Mouse (Mus musculus): Measurements from ENCODE around the gene Tcerg1l.
A peak's percentile ranks its signal among the peaks of the same experiment; 100 is the strongest.

Tcerg1l gene

DNA sequence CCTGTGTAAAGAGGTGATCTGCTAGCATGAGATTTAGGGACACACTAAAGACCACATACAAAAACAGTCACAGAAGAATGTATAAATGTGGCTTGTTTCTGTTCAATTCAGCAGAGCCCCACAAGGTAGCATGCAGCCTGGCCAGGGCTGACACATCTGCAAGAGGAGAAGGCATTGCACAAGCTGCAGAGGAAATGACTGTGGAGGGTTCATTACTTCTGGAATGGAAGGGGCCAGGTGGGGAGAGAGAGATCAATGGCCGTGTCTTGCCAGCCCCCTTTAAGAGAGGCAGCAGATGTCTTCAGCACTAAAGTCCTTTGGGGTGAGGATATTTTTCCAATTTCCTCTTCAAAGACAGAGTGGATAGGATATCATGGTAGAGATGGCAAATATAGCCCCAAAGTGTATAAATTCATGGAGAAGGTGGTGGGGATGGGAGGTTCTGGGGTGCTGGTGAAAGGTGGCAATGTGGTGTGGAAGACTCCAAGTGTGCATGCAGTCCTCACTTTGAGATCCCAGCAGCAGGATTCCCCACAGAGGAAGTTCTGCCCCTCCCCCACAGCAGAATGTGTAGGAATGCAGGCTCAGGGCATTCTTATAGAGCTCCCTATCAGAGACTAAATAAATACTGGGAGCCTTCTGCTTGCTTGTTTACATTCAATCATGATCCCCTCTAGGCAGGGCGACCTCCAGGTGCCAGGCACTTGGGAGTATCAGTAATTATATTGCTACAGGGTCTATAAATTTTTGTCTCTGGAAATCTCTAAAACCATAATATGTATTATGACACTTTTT, 40.7 kb downstream of the Tcerg1l start:
- no peak for DNase-seq

DNA sequence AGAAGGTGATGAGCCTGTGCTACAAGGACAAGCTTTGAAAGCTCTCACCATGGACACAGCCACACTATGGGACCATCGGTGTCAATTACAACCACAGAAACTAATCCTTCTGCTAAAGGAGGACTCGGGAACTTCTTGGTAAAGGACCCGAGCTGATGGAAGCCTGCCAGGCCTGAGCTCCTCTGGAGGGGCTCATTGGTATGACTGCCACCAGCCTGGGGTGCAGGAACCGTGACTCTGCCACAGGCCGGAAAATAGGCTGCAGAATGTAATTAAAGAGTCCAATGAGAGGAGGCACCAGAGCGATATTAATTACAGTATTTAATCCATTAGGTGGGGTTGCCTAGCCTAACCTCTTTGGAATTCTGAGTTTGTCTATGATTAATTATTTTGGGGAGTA, 52.1 kb downstream of the Tcerg1l start:
- DNase-seq: peak; percentile 31

DNA sequence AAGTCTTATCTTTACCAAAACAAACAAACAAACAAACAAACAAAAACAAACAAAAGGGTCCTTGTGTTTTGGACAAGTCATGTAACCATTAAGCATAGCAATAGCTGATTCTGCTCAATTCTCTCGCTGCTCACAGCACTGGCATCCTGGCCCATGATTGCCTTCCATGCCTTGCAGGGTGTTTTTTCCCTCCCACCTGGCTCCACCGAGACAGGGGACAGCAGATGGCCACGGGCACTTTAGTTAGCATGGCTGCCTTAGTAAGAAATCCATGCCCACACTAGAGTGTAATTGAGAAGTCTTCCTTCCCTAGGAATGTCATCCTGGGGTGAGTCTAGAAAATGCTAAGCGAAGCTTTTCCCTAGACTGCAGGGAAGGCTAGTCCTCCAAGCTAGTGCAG, 59.1 kb downstream of the Tcerg1l start:
- DNase-seq: no peak

DNA sequence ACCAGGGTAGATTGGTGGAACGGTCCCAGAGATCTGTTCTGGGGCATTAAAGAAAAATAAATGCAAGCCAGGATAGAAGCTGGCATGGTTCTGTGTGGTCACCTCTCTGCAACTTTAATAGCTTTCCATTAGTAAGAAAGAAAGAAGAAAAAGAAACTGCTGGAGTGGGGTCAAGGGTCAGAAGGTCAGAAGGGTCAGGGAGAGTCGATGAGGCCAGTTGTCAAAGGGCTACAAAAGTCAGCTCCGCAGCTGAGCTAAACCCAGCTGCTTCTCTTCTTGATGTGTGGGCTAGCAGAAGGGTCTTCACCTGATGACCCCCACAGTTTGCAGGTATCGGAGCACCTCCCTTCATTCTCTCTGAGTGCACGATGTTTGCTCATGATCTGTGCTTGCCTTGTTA, 59.6 kb downstream of the Tcerg1l start:
- no peak for DNase-seq

DNA sequence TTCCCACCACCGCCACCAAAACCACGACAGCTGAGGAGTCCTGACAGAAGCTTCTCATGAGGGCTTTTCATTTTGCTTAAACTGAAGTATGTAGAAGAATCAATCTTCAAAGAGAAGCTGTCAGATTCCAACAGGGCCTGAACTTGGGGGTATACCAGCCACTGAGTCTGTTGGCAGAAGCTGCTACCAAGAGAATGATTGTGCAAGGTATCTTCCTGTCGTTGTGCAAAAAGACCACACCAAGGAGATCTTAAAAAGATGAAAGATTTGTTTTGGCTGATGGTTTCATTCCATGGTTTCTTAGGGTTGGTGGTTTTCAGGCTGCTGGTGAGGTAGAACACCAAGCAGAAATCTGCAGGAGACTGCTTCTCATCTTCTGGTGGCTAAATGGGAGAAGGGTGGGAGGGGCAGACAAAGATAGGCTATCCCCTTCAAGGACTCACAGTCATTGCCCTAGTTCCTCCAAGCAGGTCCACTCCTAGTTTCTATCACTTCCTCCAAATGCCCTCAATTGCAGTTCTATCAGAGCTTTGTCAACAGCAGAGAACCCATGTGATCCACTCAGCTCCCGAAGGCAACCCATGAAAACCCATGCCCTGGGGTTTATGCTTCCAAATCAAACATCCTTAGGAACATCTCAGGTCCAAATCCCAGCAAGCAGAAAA, 64.9 kb downstream of the Tcerg1l start:
- DNase-seq: no peak

DNA sequence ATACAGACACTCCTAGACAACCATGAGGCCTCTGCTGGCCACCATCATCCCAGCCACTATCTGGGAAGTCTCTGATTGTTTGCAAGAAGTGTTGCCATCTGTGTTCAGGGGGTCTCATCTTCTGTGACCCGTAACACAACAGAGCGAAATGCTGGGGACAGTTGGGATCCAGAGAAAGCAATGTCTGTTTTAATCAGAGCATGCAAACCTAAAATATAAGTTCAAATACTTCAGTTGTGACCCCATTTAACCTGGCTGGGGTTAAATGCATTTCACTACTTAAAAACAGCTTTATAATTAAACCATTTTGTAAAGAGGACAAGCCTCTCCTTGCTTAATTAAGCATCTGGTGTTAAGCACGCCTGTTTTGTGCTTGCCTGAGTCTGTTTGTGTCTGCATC, 66.3 kb downstream of the Tcerg1l start:
- DNase-seq: no peak

DNA sequence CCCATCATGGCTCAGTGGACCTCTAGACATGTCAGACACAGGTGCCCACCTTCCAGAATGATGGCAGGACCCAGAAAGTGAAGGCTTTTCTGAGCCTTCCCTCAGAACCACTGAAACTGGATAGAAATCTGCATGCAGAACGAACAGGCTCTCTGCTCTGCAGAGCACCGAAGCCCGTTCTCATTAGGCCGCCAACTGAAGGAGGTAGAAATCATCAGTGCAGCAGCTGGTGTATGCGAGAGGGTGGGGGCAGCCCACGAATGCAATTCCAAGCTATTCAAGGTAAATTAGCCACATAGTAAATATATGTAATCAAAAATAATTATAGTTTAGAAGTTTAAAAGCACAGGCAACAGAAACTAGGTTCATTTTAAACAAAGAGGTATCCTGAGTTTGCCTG, 68.9 kb downstream of the Tcerg1l start:
- no peak for DNase-seq

DNA sequence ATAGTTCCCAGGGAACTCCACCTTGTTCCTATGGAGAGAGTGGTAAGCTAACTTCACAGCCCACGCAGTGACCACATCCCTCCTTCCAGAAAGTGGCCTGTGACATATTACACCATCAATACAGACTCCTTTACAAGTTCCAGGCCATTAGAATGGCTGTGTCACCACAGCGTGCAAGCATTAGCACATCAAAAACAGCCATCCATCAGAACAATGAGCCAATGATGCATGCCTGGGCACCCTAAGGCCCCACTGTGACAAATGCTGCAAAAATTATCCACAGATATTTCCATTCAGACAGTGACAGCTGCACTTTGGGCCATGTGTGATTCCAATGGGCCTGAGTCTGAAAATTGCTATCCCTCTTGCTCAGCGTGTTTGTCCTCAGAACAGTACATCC, 70.8 kb downstream of the Tcerg1l start:
- no peak for DNase-seq

DNA sequence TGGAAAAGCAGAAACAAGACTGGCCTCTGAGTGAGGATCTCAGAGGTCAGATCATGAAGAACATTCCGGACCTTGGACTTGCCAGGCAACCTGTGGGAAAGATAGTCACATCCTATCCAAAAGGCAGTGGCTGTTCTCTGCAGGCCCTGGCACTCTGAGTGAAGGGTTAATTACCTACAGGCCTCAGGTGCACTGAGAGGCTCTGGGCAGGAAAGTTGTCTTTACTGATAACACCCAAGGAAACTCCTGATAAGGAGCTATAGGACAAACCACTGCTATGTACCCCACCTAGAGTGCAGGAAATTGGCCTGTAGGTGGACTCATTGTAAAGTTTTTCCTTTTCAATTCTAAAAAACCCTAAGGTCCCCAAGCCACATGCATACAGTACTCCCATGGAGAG, 83.8 kb downstream of the Tcerg1l start:
- DNase-seq: no peak

DNA sequence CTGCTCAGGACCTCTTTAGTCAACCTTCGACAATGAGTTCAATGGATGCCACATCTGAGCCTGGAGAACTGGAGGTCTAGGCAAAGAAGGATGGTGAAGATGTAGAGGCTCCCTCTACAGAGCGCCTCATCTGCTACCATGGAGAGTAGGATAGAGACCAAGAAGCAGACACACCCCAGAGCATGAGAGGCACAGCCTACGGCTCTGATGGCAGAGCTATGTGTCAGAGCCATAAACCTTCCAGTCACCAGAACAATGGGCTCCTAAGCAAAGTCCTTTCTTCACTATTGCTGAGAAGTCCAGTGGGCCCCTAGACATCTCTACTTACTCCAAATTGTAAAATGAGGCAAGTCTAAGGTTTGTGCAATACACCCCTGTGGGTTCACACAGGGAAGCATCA, 91.4 kb downstream of the Tcerg1l start:
- no peak for DNase-seq

DNA sequence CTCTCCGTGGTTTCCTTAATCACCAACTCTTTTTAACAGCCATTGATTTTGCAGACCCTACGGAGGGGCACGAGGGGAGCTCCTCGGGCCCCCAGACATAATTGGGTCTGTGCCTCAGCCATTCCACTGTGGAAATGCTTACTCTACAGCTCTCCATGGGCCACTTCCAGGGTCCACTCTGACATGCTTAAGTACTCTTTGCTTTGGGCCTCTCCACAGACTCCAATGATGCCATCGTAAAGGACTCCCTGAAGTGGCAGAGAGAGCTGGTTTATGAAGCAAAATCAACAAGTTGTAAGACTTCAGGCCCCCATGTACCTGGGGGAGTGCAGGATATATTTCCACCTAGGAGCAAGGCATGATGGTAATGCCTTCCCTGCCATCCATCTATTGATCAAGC, 112.7 kb downstream of the Tcerg1l start:
- no peak for DNase-seq

DNA sequence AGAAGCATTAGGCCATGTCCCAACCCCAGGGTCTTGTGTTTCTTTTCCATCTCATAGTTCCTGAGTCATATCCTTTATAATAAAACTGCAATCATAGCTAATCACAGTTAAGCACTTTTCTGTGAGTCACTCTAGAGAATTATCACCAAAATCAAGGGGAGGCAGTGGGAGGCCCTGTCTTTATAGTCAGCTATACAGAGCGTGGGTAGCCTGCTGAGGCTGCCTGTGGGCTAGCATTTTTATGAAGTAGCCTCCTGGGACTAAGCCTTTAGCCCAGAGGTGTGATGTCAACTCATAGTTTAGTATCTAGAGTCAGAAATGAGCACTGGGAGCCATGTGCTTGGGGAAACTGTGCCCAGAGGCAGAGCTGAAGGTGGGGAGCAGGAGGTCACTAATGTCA, 122.3 kb downstream of the Tcerg1l start:
- no peak for DNase-seq

DNA sequence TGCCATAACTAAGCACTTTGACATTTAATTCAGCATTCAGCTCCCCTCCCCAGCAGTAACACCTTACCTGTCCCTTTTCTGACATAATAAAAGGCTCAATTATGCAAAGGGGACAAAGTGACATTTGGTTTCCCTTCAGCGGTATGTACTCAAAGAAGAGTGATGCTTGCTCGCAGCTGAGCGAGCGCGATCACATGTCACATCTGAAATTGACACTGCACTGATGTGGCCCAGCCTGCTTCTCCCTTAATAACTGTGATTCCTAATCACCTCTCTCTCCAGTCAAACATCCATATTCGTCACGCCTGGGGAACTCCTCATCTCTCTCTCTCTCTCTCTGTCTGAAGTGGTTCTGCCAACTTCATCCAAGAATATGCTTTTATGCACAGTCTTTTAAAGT, 126.2 kb downstream of the Tcerg1l start:
- no peak for DNase-seq

DNA sequence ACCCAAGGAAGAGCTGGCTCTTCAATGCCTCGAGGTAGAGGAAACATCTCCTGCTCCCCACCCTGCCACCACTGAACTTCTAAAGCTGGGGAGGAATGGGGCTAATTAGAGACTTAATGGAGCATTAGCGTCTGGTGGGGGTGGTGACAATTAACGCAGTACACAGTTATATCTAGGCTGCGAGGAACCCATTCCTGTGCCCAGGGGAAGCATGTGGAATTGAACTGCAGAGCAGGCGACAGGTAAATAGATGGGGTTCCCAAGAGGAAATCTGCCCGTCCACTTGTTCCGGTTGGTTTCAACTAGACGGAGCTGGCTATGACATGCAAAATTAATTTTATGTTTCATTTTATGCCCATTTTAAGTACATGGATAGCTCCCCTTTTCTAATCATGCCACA, 128.1 kb downstream of the Tcerg1l start:
- DNase-seq: no peak

DNA sequence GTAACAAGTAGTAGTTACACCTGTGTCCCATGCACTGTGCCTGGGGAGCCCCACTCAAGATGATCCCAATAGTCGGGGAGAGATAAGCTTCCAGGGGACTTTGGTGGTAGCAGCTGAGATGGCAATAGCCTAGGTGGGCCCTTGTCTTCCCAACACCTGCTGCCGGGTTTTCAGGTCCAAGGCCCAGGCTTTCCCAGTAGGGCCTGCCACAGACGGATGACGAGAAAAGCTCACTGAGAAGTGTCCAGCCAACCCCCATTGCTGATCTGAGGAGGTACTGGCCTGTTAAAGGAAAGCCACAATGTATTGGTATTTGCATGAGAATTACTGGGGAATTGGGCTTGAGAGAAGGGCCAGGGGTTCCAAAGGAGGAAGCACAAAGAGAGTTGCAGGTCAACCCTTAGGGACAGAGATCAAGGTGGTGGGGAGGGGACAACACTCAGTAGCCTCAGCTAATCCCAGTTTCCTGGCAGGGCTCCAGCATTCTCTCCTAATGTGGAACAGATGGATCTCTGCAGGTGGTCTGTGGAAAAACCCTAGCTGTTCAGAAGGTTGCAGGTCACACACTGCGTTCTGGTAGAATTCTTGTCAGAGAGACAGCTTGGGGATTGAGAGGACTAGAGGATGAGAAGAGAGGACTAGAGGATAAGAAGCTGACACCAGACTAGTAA, 129.4 kb downstream of the Tcerg1l start:
- DNase-seq: peak; percentile 14

DNA sequence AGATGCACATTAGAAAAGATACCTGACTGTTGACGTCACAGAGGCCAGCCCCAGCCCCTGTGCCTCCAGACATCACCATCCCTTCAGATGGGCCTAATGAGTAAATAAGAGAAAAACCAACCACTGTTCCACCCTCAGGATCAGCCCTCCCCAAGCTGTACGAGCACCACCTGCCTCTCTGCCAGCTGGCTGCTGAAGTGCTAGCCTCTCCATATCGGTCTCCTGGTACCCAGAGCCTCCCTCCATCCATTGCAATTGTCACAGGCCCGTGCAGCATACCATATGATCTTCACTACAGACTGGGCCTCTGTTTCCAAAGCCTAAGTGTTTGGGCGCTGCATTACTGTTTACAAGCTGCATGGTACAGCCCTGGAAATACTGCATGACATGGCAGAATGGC, 148.9 kb downstream of the Tcerg1l start:
- DNase-seq: no peak

DNA sequence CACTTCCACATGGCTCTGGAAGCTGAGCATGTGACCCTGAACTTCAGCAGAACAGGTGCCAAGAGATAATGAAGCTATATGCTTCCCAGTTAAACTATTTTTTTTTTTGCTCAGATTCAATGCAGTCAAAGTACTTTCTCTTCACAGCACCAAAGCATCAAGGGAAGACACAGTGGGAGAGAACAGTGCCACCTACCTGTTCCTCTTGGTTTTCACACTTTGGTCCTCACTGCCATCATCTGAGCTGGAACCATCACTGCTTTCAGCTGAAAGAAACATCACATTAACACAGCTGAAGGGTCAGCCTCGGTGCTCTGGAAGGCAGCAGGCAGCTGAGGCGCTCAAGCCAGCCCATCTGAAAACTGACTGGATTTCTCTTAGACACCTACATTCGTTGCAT, 149.4 kb downstream of the Tcerg1l start:
- DNase-seq: no peak

DNA sequence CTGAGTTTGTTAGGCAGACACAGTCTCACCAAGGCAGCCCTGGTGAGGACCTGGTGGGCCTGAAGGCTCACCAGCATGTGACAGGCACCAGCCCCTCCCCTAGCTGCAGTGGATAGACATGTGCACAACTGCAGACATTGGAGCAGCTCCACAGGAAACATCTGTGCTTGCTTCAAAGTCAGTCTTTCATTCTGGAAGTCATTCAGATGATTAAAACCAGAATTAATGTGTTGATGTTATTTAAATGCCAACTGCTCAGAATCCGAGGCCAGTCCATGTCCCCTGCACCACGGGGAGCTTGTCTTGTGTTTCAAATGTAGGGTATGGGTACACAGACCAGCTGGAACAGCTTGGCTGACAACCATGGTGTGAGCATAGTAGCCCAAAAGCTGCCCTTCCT, 150.8 kb downstream of the Tcerg1l start:
- no peak for DNase-seq

DNA sequence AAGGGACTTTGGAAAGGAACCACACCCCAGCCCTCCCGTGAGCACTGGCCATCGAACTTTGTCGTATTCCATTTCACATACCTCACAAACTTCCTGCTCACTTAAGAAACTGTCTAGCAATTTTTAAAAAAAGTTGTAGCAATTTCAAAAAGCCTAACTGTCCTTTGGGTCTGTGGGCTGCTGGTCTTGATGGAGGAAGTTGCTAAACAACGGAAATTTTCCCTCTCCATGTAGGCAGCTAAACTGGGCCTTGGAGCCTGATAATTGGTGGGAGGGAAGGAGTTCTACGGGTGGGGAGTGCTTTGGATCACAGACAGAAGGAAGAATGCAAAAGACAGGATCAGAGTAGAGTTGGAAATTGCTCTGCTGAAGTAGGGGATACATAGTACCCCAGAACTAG, 155.3 kb downstream of the Tcerg1l start:
- no peak for DNase-seq

DNA sequence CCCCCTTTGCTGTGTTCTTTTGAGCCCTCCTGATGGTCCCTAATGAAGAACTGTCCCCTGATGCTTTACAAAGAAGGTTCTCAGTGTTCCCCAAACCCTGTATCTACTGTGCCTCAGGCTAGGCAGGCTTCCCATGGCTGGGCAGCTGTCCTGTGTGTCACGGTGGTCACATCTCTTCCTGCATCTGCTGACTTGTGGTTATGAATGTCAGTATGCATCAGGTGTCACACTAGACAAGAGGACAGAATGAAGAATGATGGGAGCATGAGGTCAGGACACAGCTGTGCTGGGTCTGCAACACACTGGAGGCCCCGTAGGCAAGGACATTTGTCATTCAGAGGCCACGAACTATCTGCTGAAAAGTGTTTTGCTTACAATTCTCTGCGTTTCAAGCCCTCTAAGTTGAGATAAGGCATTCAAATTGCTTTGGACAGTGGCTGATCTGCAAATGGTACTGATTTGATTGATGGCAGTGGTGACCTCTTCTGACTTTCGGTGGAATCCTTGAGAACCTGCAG, 159.8 kb downstream of the Tcerg1l start:
- no peak for DNase-seq

DNA sequence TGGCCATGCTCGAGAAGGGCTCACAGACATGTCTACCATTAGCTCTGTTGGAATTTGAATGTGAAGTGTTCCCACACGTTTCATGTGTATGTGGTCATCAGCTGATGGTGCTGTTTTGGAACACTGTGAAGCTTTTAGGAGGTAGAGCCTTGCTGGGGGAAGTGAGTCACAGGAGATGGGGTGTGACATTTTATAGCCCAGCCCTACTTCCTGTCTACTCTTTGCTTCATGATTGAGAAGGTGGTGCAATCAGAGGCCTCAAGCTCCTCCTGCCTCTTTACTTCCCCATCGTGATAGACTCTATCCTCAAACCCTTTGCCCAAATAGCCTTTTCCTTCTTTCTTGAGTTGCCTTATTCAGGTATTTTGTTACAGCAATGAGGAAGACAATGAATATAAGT, 173.3 kb downstream of the Tcerg1l start:
- no peak for DNase-seq

DNA sequence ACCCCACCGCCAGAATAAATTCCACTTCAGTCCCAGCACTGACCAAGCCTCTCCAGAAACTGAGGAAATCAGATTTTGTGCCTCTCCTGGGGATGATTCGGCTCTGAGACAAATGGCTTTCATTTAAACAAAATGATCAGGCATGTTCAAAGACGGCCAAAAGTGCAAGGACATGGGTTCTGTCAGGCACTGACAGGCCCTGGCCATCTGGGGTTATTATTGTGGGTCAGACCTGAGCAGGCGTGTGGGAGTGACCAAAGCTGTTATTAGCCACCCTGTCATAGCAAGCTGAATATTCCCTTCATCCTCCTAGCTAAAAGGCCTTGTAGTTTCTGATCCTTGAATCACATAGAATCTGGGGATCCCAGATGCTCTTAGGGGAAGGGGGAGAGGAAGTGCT, 174.6 kb downstream of the Tcerg1l start:
- no peak for DNase-seq

DNA sequence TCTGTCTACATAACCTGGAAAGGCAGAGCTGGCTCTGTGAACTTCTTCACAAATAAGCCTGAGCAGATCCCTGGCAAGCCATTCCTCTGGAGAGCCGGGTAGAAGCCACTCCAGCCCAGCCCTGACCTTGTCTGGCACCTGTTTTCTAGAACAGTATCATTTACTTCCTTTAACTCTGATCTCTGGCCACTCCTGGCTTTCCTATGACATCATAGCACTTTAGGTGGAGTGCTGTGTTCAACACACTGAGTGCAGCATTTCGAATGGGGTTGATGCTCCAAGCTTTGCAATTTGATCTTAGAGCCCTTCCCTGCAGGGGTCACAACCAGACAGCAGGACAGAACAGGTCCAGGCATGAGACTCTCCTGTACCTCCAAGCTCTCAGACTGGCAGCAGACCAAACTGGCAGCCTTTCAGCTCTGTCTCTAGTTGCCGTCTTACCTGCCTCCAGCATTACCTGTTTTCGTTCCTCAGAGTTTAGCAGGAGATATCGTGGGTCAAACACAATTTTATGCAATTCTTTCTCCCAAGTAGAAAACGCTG, 179.9 kb downstream of the Tcerg1l start:
- DNase-seq: no peak

Data from right cerebral cortex, postnatal 4 days (tissue).